ENCODE assay signal across 8 mouse cellular contexts in the genomic region with DNA sequence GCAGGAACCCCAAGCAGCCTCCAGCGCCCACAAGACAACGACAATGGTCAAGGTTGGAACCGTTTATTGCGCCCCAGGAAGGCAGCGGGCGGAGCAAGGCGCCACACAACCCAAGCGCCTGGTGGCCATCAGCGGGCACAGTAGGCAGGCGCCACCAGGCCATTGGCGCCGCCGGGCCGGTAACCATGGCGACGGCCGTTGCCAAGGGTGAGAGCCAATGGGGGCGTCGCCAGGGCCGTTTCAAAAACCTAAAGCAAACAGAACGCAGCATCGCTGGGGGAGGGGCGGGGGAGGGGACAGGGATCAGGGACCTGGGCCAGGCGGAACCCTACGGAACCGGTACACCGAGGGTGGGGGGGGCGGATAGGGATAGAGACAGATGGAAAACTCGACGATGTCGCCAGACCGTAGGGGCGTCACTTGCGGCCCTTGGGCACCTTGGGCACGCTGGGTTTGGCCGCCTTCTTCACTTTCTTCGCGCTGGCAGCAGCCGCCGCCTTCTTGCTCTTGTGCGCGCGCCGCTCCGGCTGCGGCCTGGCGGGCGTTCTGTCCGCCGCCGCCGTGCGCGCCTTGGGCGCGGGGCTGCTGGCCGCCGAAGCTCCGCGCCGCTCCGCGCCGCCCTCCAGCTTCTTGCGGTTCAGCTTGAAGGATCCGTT. TPM values are rescaled to one million over a fixed set of nuclear protein-coding genes. Genes with fewer than 3 reads are reported as not detected.
DNase-seq lines count a peak whose midpoint lies in the region; ATAC-seq and TF ChIP-seq lines count a peak whose summit lies in the region.

No protein-coding gene starts in this region.

- peak overlapping the region; percentile 66 for H3K4me2 ChIP-seq in liver, embryonic 16.5 days (ENCODE audit: low read depth, low read length)
- H3K4me2 ChIP-seq in neural tube, embryonic 14.5 days (ENCODE audit: low read depth, low read length): peak overlapping the region; percentile 83

- TF ChIP-seq POLR2A in kidney, adult 2 months (IDR thresholded peaks at IDR 0.05; ENCODE audit: low read depth, low read length): no peak

- peak overlapping the region; percentile 79 for H3K4me3 ChIP-seq in kidney, adult 2 months (ENCODE audit: insufficient read depth, low read depth, low read length)
- peak overlapping the region; percentile 62 for H3K4me3 ChIP-seq in liver, embryonic 16.5 days (ENCODE audit: low read depth, low read length)
- peak overlapping the region; percentile 69 for H3K4me3 ChIP-seq in neural tube, embryonic 14.5 days (ENCODE audit: low read depth, low read length)

- no peaks in the 10 kb centered on the region for H3K27me3 ChIP-seq in kidney, adult 2 months (replicated peaks; ENCODE audit: control insufficient read depth, insufficient read depth, low read length)
- H3K27me3 ChIP-seq in liver, embryonic 16.5 days (ENCODE audit: control insufficient read depth, insufficient read depth, low read depth, low read length): peaks cover 37% of the 10 kb centered on the region
- peaks cover 3% of the 10 kb centered on the region; the same call in 1 of the 2 replicates for H3K27me3 ChIP-seq in neural tube, embryonic 14.5 days (ENCODE audit: control insufficient read depth, insufficient read depth, low read length)

- ATAC-seq in common myeloid progenitor, adult 5-6 weeks (replicated peaks; ENCODE audit: low read depth, poor library complexity, severe bottlenecking): peak; percentile 91
- peak; percentile 81 for ATAC-seq in granulocyte monocyte progenitor cell, adult 5-6 weeks (replicated peaks; ENCODE audit: poor library complexity, severe bottlenecking)
- ATAC-seq in liver, embryonic 16.5 days (ENCODE audit: low read depth): 0 out of 2 replicates have a peak, but pooled peaks have one; percentile 43
- peak; percentile 89 for ATAC-seq in neural tube, embryonic 14.5 days (ENCODE audit: low read depth)

- WGBS in kidney, adult 2 months: 2% methylated on average over 64 of the region's 66 CpGs
- WGBS in liver, embryonic 16.5 days (ENCODE audit: insufficient replicate concordance): under 1% methylated on average over 62 of the region's 66 CpGs
- under 1% methylated on average over 61 of the region's 66 CpGs for WGBS in neural tube, embryonic 14.5 days

- peak; percentile 19; the same call in 1 of the 2 replicates for TF ChIP-seq CTCF in kidney, adult 2 months (conservative IDR thresholded peaks at IDR 0.05; ENCODE audit: insufficient read depth, insufficient read length, low read depth, low read length)

- peak; percentile 52 for DNase-seq in kidney, adult 2 months
- DNase-seq in kidney, adult 9 months: no peak
- DNase-seq in kidney, postnatal 36 days: peak; percentile 40 to 77
- peak; percentile 35 for DNase-seq in thymus, postnatal 0 days (ENCODE audit: low spot score)

- H3K9ac ChIP-seq in liver, embryonic 16.5 days (ENCODE audit: low read depth, low read length): peak overlapping the region; percentile 43; the same call in 1 of the 2 replicates
- H3K9ac ChIP-seq in neural tube, embryonic 14.5 days (replicated peaks; ENCODE audit: low read depth, low read length): peak overlapping the region; percentile 85

- H3K9me3 ChIP-seq in liver, embryonic 16.5 days (replicated peaks; ENCODE audit: control insufficient read depth, low read length): no peaks in the 10 kb centered on the region
- H3K9me3 ChIP-seq in neural tube, embryonic 14.5 days (ENCODE audit: control insufficient read depth, low read length): no peaks in the 10 kb centered on the region

- H3K27ac ChIP-seq in kidney, adult 2 months (ENCODE audit: insufficient read depth, low read depth, low read length): no peak overlapping the region
- H3K27ac ChIP-seq in liver, embryonic 16.5 days (ENCODE audit: low read length): no peak overlapping the region
- peak overlapping the region; percentile 87 for H3K27ac ChIP-seq in neural tube, embryonic 14.5 days (ENCODE audit: low read depth, low read length)

- H3K4me1 ChIP-seq in kidney, adult 2 months (ENCODE audit: control insufficient read depth, insufficient read depth, low read length): no peaks in the 10 kb centered on the region
- no peaks in the 10 kb centered on the region; the same call in 1 of the 2 replicates for H3K4me1 ChIP-seq in liver, embryonic 16.5 days (ENCODE audit: control insufficient read depth, low read depth, low read length)
- H3K4me1 ChIP-seq in neural tube, embryonic 14.5 days (ENCODE audit: control insufficient read depth, insufficient read depth, low read length): peaks cover 18% of the 10 kb centered on the region

- no peaks in the 10 kb centered on the region for H3K36me3 ChIP-seq in kidney, adult 2 months (ENCODE audit: control insufficient read depth, insufficient read depth, low read length)
- no peaks in the 10 kb centered on the region for H3K36me3 ChIP-seq in liver, embryonic 16.5 days (ENCODE audit: control insufficient read depth, insufficient read depth)
- H3K36me3 ChIP-seq in neural tube, embryonic 14.5 days (ENCODE audit: control insufficient read depth, insufficient read depth, low read length): 0 out of 2 replicates have a peak, but pooled peaks cover 9% of the 10 kb centered on the region

RNA-seq across cellular contexts. Expression of a gene that starts 0.9 kb away (rescaled TPM):
- 2.3 and 3.2 TPM in 2 replicates for polyA plus RNA-seq in kidney, adult 2 months (2012; rRNA removed)
- total RNA-seq in common myeloid progenitor, adult 5-6 weeks (2017): 3.2 TPM in 1 of 2 replicates, not detected in the other
- total RNA-seq in granulocyte monocyte progenitor cell, adult 5-6 weeks (2014; fragmentation: Nextera tagmentation): 1.4 and 4.9 TPM in 2 replicates
- 0.78 and 2.7 TPM in 2 replicates for total RNA-seq in granulocyte monocyte progenitor cell, adult 5-6 weeks (2017)
- 0.55 and 0.79 TPM in 2 replicates for polyA plus RNA-seq in liver, embryonic 16.5 days (2015; fragmentation: Nextera tagmentation; extraction: Ambion mirVana)
- 20.4 and 20.8 TPM in 2 replicates for polyA plus RNA-seq in neural tube, embryonic 14.5 days (2014; fragmentation: Nextera tagmentation; extraction: Ambion mirVana)
- polyA plus RNA-seq in thymus, postnatal 0 days (2015; fragmentation: Nextera tagmentation; extraction: Ambion mirVana): 15.7 and 26.5 TPM in 2 replicates
